8 mouse cellular contexts compared by ENCODE assay signal in the genomic region with DNA sequence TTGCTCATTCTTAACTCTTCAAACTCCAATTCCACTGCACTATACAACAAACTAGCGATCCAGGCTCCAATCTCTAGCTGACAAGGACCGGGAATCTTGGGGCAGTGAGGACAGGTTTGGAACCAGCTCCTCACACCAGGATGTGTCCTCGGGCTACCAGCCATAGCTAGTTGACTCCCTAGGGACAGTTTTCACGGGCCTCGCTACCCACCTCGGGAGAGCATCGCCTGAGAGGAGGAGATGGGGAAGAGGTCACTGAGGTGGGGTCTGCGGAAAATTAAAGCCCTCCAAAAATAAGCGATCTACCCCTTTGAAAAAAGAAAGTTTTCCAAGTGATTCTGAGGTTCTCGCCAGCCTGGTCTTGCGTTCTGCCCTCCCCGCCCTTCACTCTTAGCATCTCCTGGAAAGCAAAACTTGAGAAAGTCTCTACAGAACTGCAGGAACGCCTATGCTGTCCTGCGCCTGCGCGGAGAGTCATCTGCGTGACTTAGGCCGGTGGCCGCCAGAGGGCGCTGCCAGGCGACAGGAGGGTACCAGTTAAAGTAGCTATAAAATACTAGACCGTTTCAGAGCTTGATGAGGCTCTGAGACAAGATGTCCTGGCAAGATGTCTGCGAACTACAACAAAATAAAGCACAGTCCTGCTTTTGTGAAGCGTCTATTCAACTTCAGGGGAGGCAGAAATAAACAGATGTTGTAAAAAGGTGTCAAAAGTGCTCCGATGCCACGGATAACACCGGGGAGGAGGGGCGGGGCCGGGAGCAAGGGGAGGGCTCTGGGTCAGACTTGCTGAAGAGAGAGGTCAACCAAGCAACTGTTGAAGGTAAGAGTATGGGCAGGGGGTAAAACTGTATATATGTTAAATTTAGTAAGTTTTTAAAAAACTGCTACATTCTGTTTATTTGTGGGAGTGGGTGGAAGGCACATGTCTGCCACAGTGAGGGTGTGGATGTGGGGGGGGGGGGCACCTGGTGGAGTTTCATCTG. TPM values are rescaled to one million over a fixed set of nuclear protein-coding genes. Genes with fewer than 3 reads are reported as not detected.
DNase-seq lines count a peak whose midpoint lies in the region; ATAC-seq lines count a peak whose summit lies in the region.

No protein-coding gene starts in this region.

- intact Hi-C loops in left cerebral cortex, postnatal 10 days (cut with DNase I), result loop anchor here (5.0 to 10.0 kb wide), 2 partner anchors 398 to 475 kb away; a partner anchor contains a TSS

- peaks cover 39% of the 10 kb centered on the region for H3K27me3 ChIP-seq in intestine, embryonic 14.5 days (replicated peaks; ENCODE audit: control insufficient read depth, insufficient read depth, low read length)

- ATAC-seq in intestine, embryonic 14.5 days (replicated peaks; ENCODE audit: low FRiP score, low TSS enrichment, low read depth), result peak; percentile 79
- peak; percentile 93 for ATAC-seq in megakaryocyte-erythroid progenitor cell, adult 5-6 weeks (replicated peaks; ENCODE audit: low FRiP score, low TSS enrichment, poor library complexity, severe bottlenecking)

- peak overlapping the region; percentile 23 for H3K4me3 ChIP-seq in intestine, embryonic 14.5 days (ENCODE audit: low read depth, low read length)

- DNase-seq in adrenal gland, adult 18-20 months (ENCODE audit: low spot score in 2 of 2), result peak; percentile 90 to 93
- DNase-seq in embryo, embryonic 11 days, result peak; percentile 92
- peak; percentile 69 for DNase-seq in gastrocnemius, postnatal 25 days
- peak; percentile 92 for DNase-seq in intestine, embryonic 14.5 days (ENCODE audit: low spot score)
- peak; percentile 78 to 90 for DNase-seq in left cerebral cortex, postnatal 10 days (ENCODE audit: extremely low spot score in 1 of 2, low spot score in 2 of 2)
- DNase-seq in right cerebral cortex, postnatal 14 days, result peak; percentile 89
- peak; percentile 92 for DNase-seq in urinary bladder, postnatal 25 days (ENCODE audit: low spot score)

- H3K36me3 ChIP-seq in intestine, embryonic 14.5 days (ENCODE audit: control insufficient read depth, insufficient read depth, low read length), result no peaks in the 10 kb centered on the region

- 6% methylated on average over 29 of the region's 29 CpGs for WGBS in intestine, embryonic 14.5 days

- H3K9me3 ChIP-seq in intestine, embryonic 14.5 days (ENCODE audit: control insufficient read depth, low read length), result no peaks in the 10 kb centered on the region

- no peak overlapping the region for H3K27ac ChIP-seq in intestine, embryonic 14.5 days (ENCODE audit: low read depth)

- no peak overlapping the region for H3K9ac ChIP-seq in intestine, embryonic 14.5 days (ENCODE audit: low read length)

- H3K4me1 ChIP-seq in intestine, embryonic 14.5 days (replicated peaks; ENCODE audit: control insufficient read depth, insufficient read depth, low read length), result no peaks in the 10 kb centered on the region

- H3K4me2 ChIP-seq in intestine, embryonic 14.5 days (ENCODE audit: low read length), result peak overlapping the region; percentile 40

RNA-seq across cellular contexts. Expression of a gene that starts 6.4 kb away (rescaled TPM):
- total RNA-seq in adrenal gland, adult 18-20 months (2021), result 10 to 100 TPM; 16.6 to 20.9 TPM
- total RNA-seq in gastrocnemius, postnatal 25 days (2021), result 1 to 10 TPM; 2.2 to 2.9 TPM
- 45.7 and 47.6 TPM in 2 replicates for polyA plus RNA-seq in intestine, embryonic 14.5 days (2014; fragmentation: Nextera tagmentation; extraction: Ambion mirVana)
- 10 to 100 TPM; 34.1 to 34.3 TPM for total RNA-seq in left cerebral cortex, postnatal 10 days (2021)
- total RNA-seq in megakaryocyte-erythroid progenitor cell, adult 5-6 weeks (2014; fragmentation: Nextera tagmentation), result 27.4 and 46.4 TPM in 2 replicates
- total RNA-seq in megakaryocyte-erythroid progenitor cell, adult 5-6 weeks (2017), result 60.5 and 144 TPM in 2 replicates

RNA-seq across cellular contexts. Expression of a gene that starts 24.6 kb away (rescaled TPM):
- under 1 TPM in 1 of 2 experiments, not detected in 1; 0.73 TPM for total RNA-seq in adrenal gland, adult 18-20 months (2021)
- total RNA-seq in gastrocnemius, postnatal 25 days (2021), result under 1 TPM in 1 of 2 experiments, not detected in 1; 0.27 TPM
- polyA plus RNA-seq in intestine, embryonic 14.5 days (2014; fragmentation: Nextera tagmentation; extraction: Ambion mirVana), result not detected in 2 replicates
- 1 to 10 TPM in 1 of 2 experiments, under 1 TPM in 1; 0.79 to 1.1 TPM for total RNA-seq in left cerebral cortex, postnatal 10 days (2021)
- not detected in 2 replicates for total RNA-seq in megakaryocyte-erythroid progenitor cell, adult 5-6 weeks (2014; fragmentation: Nextera tagmentation)
- total RNA-seq in megakaryocyte-erythroid progenitor cell, adult 5-6 weeks (2017), result not detected in 2 replicates

RNA-seq across cellular contexts. Expression of a gene that starts 55.8 kb away (rescaled TPM):
- total RNA-seq in adrenal gland, adult 18-20 months (2021), result not detected
- not detected for total RNA-seq in gastrocnemius, postnatal 25 days (2021)
- polyA plus RNA-seq in intestine, embryonic 14.5 days (2014; fragmentation: Nextera tagmentation; extraction: Ambion mirVana), result 1.1 and 2.8 TPM in 2 replicates
- under 1 TPM in 1 of 2 experiments, not detected in 1; 0.30 TPM for total RNA-seq in left cerebral cortex, postnatal 10 days (2021)
- total RNA-seq in megakaryocyte-erythroid progenitor cell, adult 5-6 weeks (2014; fragmentation: Nextera tagmentation), result not detected in 2 replicates
- total RNA-seq in megakaryocyte-erythroid progenitor cell, adult 5-6 weeks (2017), result not detected in 2 replicates

Comparison
In these comparisons a context has a peak if more than half of its experiments do, and no peak if none do; other contexts are left out.
1. RNA of a gene that starts 6.4 kb away (total RNA-seq): 27.4 to 144 TPM in megakaryocyte-erythroid progenitor cell, adult 5-6 weeks, 34.1 to 34.3 TPM in left cerebral cortex, postnatal 10 days and 16.6 to 20.9 TPM in adrenal gland, adult 18-20 months; 2.2 to 2.9 TPM in gastrocnemius, postnatal 25 days; every median in the first group is over 4 times any median in the second.
2. Peak in every context shown above with its lines, with median percentiles within 50 percentile points of each other: DNase-seq.